Mouse (Mus musculus): Measurements from ENCODE around the gene Ccdc180. TPM values are rescaled to one million over a fixed set of nuclear protein-coding genes. Genes with fewer than 3 reads are reported as not detected.
A peak's percentile ranks its signal among the peaks of the same experiment; 100 is the strongest.

Gene Ccdc180
- not detected in 2 replicates for total RNA-seq (2012; rRNA removed)
- total RNA-seq (2014; rRNA removed) = not detected in 2 replicates
- polyA plus RNA-seq (2012; ENCODE audit: insufficient read length, low read depth) = 0.14 and 0.20 TPM in 2 replicates

DNA sequence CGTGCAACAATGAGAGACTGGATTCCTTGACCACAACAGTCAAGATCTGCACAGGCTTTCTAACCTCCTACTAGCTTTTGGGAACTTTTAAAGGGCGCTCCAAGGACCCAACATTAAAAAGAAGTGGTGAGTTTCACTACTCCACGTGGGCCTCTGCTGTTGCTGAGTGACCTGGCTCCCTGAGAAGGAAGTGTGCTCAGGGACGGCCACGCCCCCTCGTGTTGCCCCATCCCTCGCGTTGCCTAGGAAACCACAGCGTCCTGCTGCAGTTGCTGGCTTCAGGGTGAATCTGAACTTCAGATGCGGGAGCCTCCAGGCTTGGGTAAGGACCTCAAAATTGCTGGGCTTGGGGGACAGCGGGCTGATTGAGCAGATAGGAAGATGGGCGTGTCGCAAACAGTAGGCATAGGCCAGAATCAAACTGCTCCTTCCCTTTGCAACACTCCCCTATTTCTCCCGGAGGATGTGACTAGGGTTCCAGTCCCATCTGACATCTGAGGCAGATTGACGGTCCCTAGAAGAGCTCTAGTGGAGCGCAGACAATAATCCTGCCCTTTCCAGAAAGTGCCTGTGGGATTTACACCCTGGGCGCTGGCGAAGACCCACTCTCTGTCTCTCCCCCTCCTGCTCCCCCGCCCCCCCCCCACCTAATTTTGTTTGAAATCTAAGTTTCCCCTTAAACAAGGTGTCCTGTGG is at the start of gene Ccdc180:
TSS of gene Ccdc180 (plus strand) at position 238 of the 696 bp plus-strand sequence.
- Histone ChIP-seq H3K4me2 (ENCODE audit: insufficient read depth, low read depth, poor library complexity, severe bottlenecking) (peak within 1 kb of the TSS; percentile 24; the same call in 1 of the 2 replicates), H3K27ac (ENCODE audit: insufficient read depth, low read depth) (no peak within 1 kb of the TSS), H3K9me3 (replicated peaks; ENCODE audit: low read length) (no peaks in the 10 kb centered on the region), H3K4me1 (ENCODE audit: control insufficient read depth in 1 of 2, insufficient read depth in 2 of 2) (peaks cover 10 to 20% of the 10 kb centered on the region in 2 experiments; a peak in 3 of 4 replicates), H3K36me3 (replicated peaks in 1 of 2; ENCODE audit: control insufficient read depth in 1 of 2, insufficient read depth in 1 of 2, low read length in 1 of 2) (no peaks in the 10 kb centered on the region), H3K9ac (ENCODE audit: insufficient read depth, low read depth) (no peak within 1 kb of the TSS), H3K79me2 (replicated peaks; ENCODE audit: control insufficient read depth, extremely low read depth, insufficient read depth, poor library complexity, severe bottlenecking) (no peaks in the 10 kb centered on the region), H3K4me3 (replicated peaks in 1 of 3; ENCODE audit: low read depth in 2 of 3, low read length in 2 of 3, poor library complexity in 1 of 3) (no peak within 1 kb of the TSS), H3K27me3 (replicated peaks) (peaks cover 2% of the 10 kb centered on the region)
- peak; percentile 89 for DNase-seq (ENCODE audit: extremely low read depth)
- dilution Hi-C loops (cut with MboI; ENCODE audit: extremely low pct_ligation_motif_present, extremely low pct_unique_long_range_greater_than_20kb, low sequenced_read_pairs) (no loop called here), in situ Hi-C loops (cut with MboI; ENCODE audit: low pct_ligation_motif_present, low pct_unique_long_range_greater_than_20kb, low sequenced_read_pairs) (no loop called here)
- TF ChIP-seq ELF1 (IDR thresholded peaks at IDR 0.05; ENCODE audit: low read depth, low read length) (peak; percentile 74), MAX (IDR thresholded peaks at IDR 0.05; ENCODE audit: low read length) (peak; percentile 83), USF2 (conservative IDR thresholded peaks at IDR 0.05; ENCODE audit: low read depth, low read length) (no peak), MAFK (IDR thresholded peaks at IDR 0.05; ENCODE audit: insufficient replicate concordance, low read length) (no peak), NELFE (IDR thresholded peaks at IDR 0.05; ENCODE audit: low read depth, low read length) (peak; percentile 35; the same call in 1 of the 2 replicates), EP300 (IDR thresholded peaks at IDR 0.05; ENCODE audit: low read length) (no peak), SIN3A (IDR thresholded peaks at IDR 0.05; ENCODE audit: low read length) (peak; percentile 79), MYC (IDR thresholded peaks at IDR 0.05; ENCODE audit: low read depth, low read length) (peak; percentile 96), MXI1 (IDR thresholded peaks at IDR 0.05; ENCODE audit: low read depth, low read length) (peak; percentile 98), USF1 (IDR thresholded peaks at IDR 0.05; ENCODE audit: low read depth, low read length) (peak; percentile 11), JUN (IDR thresholded peaks at IDR 0.05; ENCODE audit: insufficient read depth, low read depth, low read length) (no peak), POLR2A (IDR thresholded peaks at IDR 0.05; ENCODE audit: low read depth, low read length) (peak; percentile 41; the same call in 1 of the 2 replicates), ZMIZ1 (IDR thresholded peaks at IDR 0.05; ENCODE audit: low read depth, low read length) (no peak), HCFC1 (IDR thresholded peaks at IDR 0.05; ENCODE audit: low read depth, low read length) (no peak), CHD2 (IDR thresholded peaks at IDR 0.05; ENCODE audit: low read length) (no peak), UBTF (IDR thresholded peaks at IDR 0.05; ENCODE audit: low read depth, low read length) (no peak)

DNA sequence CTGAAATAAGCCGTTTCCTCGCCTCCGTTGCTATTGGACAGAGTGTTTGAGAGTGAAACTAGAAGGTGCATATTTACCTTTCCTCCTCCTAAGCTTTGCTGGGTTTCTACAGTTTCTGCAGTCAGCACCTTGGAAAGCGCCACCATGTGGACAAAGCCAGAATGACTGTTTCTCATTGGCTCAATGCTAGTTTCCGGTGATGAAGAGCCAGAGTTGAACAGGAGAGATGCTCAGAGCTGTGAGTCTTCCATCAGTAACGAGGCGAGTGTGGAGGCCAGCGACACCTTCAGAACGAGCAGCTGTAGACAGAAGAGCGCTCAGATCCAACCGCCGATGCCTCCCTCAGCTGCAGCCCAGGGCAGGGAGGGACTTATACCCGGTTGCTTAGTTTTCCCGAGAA is 45.7 kb upstream of the Ccdc180 start:
- Histone ChIP-seq H3K4me2 (ENCODE audit: insufficient read depth, low read depth, poor library complexity, severe bottlenecking) (no peak overlapping the region), H3K36me3 (replicated peaks in 1 of 2; ENCODE audit: control insufficient read depth in 1 of 2, insufficient read depth in 1 of 2, low read length in 1 of 2) (no peaks in the 10 kb centered on the region), H3K4me3 (replicated peaks in 1 of 3; ENCODE audit: low read depth in 2 of 3, low read length in 2 of 3, poor library complexity in 1 of 3) (no peak overlapping the region), H3K9ac (ENCODE audit: insufficient read depth, low read depth) (no peak overlapping the region), H3K4me1 (ENCODE audit: control insufficient read depth in 1 of 2, insufficient read depth in 2 of 2) (peaks cover 0 to 6% of the 10 kb centered on the region in 2 experiments; a peak in 2 of 4 replicates), H3K9me3 (replicated peaks; ENCODE audit: low read length) (no peaks in the 10 kb centered on the region), H3K79me2 (replicated peaks; ENCODE audit: control insufficient read depth, extremely low read depth, insufficient read depth, poor library complexity, severe bottlenecking) (no peaks in the 10 kb centered on the region), H3K27me3 (replicated peaks) (peaks cover 2% of the 10 kb centered on the region), H3K27ac (ENCODE audit: insufficient read depth, low read depth) (no peak overlapping the region)
- in situ Hi-C loops (cut with MboI; ENCODE audit: low pct_ligation_motif_present, low pct_unique_long_range_greater_than_20kb, low sequenced_read_pairs) (no loop called here), dilution Hi-C loops (cut with MboI; ENCODE audit: extremely low pct_ligation_motif_present, extremely low pct_unique_long_range_greater_than_20kb, low sequenced_read_pairs) (no loop called here)
- DNase-seq (ENCODE audit: extremely low read depth) = peak; percentile 54
- TF ChIP-seq SMC3 (IDR thresholded peaks at IDR 0.05; ENCODE audit: low read depth, low read length) (peak; percentile 62), CTCF (conservative IDR thresholded peaks at IDR 0.05 in 1 of 2, IDR thresholded peaks at IDR 0.05 in 1 of 2; ENCODE audit: low read depth in 2 of 2, low read length in 2 of 2) (peak; percentile 61 to 67; a peak in 3 of 4 replicates), RAD21 (IDR thresholded peaks at IDR 0.05; ENCODE audit: low read depth, low read length) (peak; percentile 27), SIN3A (IDR thresholded peaks at IDR 0.05; ENCODE audit: low read length) (no peak)

Measured in CH12.LX (cell line).